Mouse (Mus musculus): ENCODE measurements around the gene Fkbp9. TPM values are rescaled to one million over a fixed set of nuclear protein-coding genes. Genes with fewer than 3 reads are reported as not detected.

Fkbp9 gene
- total and polyA plus RNA-seq, 3 experiments, result 0.05 TPM; not detected in 2

DNA sequence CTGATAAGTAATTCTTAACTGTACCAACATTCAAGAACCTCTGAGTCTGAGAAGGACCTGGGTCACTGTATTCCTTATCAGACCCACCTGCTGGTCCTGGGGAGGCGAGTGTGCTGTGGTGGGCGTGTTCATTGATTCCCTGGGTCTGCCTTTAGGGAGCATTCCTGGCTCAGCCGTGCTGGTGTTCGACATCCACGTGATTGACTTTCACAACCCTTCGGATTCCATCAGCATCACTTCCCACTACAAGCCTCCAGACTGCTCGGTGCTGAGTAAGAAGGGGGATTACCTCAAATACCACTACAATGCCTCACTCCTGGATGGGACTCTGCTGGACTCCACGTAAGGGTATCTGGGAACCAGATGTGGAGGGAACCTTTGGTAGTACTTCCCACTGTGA is 36.7 kb downstream of the Fkbp9 start:
- TF ChIP-seq TAL1 (conservative IDR thresholded peaks at IDR 0.05; ENCODE audit: low read depth, low read length), result no peak
- TF ChIP-seq GATA1 (IDR thresholded peaks at IDR 0.05; ENCODE audit: borderline replicate concordance, low read length), result no peak
- TF ChIP-seq POLR2AphosphoS5 (IDR thresholded peaks at IDR 0.05; ENCODE audit: insufficient replicate concordance, low read depth, low read length), result no peak
- TF ChIP-seq GATA2 (IDR thresholded peaks at IDR 0.05; ENCODE audit: borderline replicate concordance, low read depth, low read length), result no peak
- no peak for TF ChIP-seq CTCF (IDR thresholded peaks at IDR 0.05; ENCODE audit: low read depth, low read length)
- DNase-seq (ENCODE audit: low spot score) (no peak), ATAC-seq (ENCODE audit: extremely low read depth, insufficient number of reproducible peaks, low FRiP score, poor library complexity, severe bottlenecking) (no peak)
- no peaks in the 10 kb centered on the region for H3K9me3 ChIP-seq (replicated peaks)
- H3K4me3 ChIP-seq (ENCODE audit: low read depth, low read length), result no peak overlapping the region
- H3K4me1 ChIP-seq (ENCODE audit: insufficient read depth, low read depth, low read length), result peaks cover 19% of the 10 kb centered on the region
- no peaks in the 10 kb centered on the region for H3K36me3 ChIP-seq (replicated peaks)
- peaks cover 25% of the 10 kb centered on the region for H3K27me3 ChIP-seq (ENCODE audit: insufficient read depth, low read length)

GRCm38 (mm10) chr6:56870027-56870426 is 38.2 kb downstream of the Fkbp9 start:
- DNase-seq (ENCODE audit: low spot score) (peak; percentile 5), ATAC-seq (ENCODE audit: extremely low read depth, insufficient number of reproducible peaks, low FRiP score, poor library complexity, severe bottlenecking) (peak; percentile 71)
- Histone ChIP-seq H3K4me3 (ENCODE audit: low read depth, low read length) (no peak overlapping the region), H3K9me3 (replicated peaks) (no peaks in the 10 kb centered on the region), H3K27me3 (ENCODE audit: insufficient read depth, low read length) (peaks cover 23% of the 10 kb centered on the region), H3K36me3 (replicated peaks) (no peaks in the 10 kb centered on the region), H3K4me1 (ENCODE audit: insufficient read depth, low read depth, low read length) (peaks cover 19% of the 10 kb centered on the region)
- TF ChIP-seq GATA1 (IDR thresholded peaks at IDR 0.05; ENCODE audit: borderline replicate concordance, low read length) (no peak), CTCF (IDR thresholded peaks at IDR 0.05; ENCODE audit: low read depth, low read length) (no peak), TAL1 (conservative IDR thresholded peaks at IDR 0.05; ENCODE audit: low read depth, low read length) (no peak), POLR2AphosphoS5 (IDR thresholded peaks at IDR 0.05; ENCODE audit: insufficient replicate concordance, low read depth, low read length) (no peak), GATA2 (IDR thresholded peaks at IDR 0.05; ENCODE audit: borderline replicate concordance, low read depth, low read length) (no peak)

DNA sequence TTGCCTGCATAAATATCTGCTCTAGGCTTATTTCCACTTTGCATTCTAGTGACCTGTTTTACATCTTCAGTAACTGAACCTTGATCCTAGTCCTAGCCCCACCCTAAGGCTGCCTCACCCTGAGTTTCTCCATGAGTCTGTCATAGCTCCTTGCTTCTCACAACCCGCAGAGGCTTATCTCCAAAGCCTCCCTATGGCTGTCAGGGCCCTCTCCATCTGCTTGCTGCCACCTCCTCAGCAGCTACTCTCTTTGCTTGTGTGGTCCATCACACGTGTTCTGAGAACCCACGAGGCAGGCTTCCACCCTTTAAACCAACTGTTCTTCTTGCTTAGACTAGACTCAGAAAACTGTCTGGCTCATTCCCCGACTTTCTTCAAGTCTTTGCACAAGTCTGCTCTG is 45.0 kb downstream of the Fkbp9 start:
- H3K4me3 ChIP-seq (ENCODE audit: low read depth, low read length), result no peak overlapping the region
- ATAC-seq (ENCODE audit: extremely low read depth, insufficient number of reproducible peaks, low FRiP score, poor library complexity, severe bottlenecking), result no peak
- no peak for TF ChIP-seq CTCF (IDR thresholded peaks at IDR 0.05; ENCODE audit: low read depth, low read length)
- H3K27me3 ChIP-seq (ENCODE audit: insufficient read depth, low read length), result peaks cover 7% of the 10 kb centered on the region; the same call in 1 of the 2 replicates
- DNase-seq (ENCODE audit: low spot score), result no peak
- no peaks in the 10 kb centered on the region for H3K9me3 ChIP-seq (replicated peaks)
- H3K4me1 ChIP-seq (ENCODE audit: insufficient read depth, low read depth, low read length), result peaks cover 18% of the 10 kb centered on the region
- H3K36me3 ChIP-seq (replicated peaks), result peaks cover 25% of the 10 kb centered on the region

- H3K4me1 ChIP-seq (ENCODE audit: insufficient read depth, low read depth, low read length), result peaks cover 18% of the 10 kb centered on the region
- H3K36me3 ChIP-seq (replicated peaks), result peaks cover 36% of the 10 kb centered on the region
- ATAC-seq (ENCODE audit: extremely low read depth, insufficient number of reproducible peaks, low FRiP score, poor library complexity, severe bottlenecking), result no peak
- DNase-seq (ENCODE audit: low spot score), result no peak
- H3K9me3 ChIP-seq (replicated peaks), result no peaks in the 10 kb centered on the region
- H3K27me3 ChIP-seq (ENCODE audit: insufficient read depth, low read length), result peaks cover 4% of the 10 kb centered on the region; the same call in 1 of the 2 replicates
- TF ChIP-seq GATA1 (IDR thresholded peaks at IDR 0.05; ENCODE audit: borderline replicate concordance, low read length) (no peak), CTCF (IDR thresholded peaks at IDR 0.05; ENCODE audit: low read depth, low read length) (0 out of 2 replicates have a peak, but pooled peaks have one; percentile 14), TAL1 (conservative IDR thresholded peaks at IDR 0.05; ENCODE audit: low read depth, low read length) (no peak), POLR2AphosphoS5 (IDR thresholded peaks at IDR 0.05; ENCODE audit: insufficient replicate concordance, low read depth, low read length) (peak; percentile 59; the same call in 1 of the 2 replicates), GATA2 (IDR thresholded peaks at IDR 0.05; ENCODE audit: borderline replicate concordance, low read depth, low read length) (no peak)
- H3K4me3 ChIP-seq (ENCODE audit: low read depth, low read length), result no peak overlapping the region
These were observed 46.1 kb downstream of the Fkbp9 start for GRCm38 (mm10) chr6:56877985-56878384.

- Histone ChIP-seq H3K4me3 (ENCODE audit: low read depth, low read length) (no peak overlapping the region), H3K27me3 (ENCODE audit: insufficient read depth, low read length) (no peaks in the 10 kb centered on the region), H3K4me1 (ENCODE audit: insufficient read depth, low read depth, low read length) (peaks cover 18% of the 10 kb centered on the region), H3K36me3 (replicated peaks) (peaks cover 50% of the 10 kb centered on the region), H3K9me3 (replicated peaks) (no peaks in the 10 kb centered on the region)
- peak; percentile 9 for DNase-seq (ENCODE audit: low spot score)
- TF ChIP-seq GATA2 (IDR thresholded peaks at IDR 0.05; ENCODE audit: borderline replicate concordance, low read depth, low read length) (no peak), GATA1 (IDR thresholded peaks at IDR 0.05; ENCODE audit: borderline replicate concordance, low read length) (no peak), POLR2AphosphoS5 (IDR thresholded peaks at IDR 0.05; ENCODE audit: insufficient replicate concordance, low read depth, low read length) (0 out of 2 replicates have a peak, but pooled peaks have one; percentile 74), TAL1 (conservative IDR thresholded peaks at IDR 0.05; ENCODE audit: low read depth, low read length) (no peak), CTCF (IDR thresholded peaks at IDR 0.05; ENCODE audit: low read depth, low read length) (no peak)
- ATAC-seq (ENCODE audit: extremely low read depth, insufficient number of reproducible peaks, low FRiP score, poor library complexity, severe bottlenecking), result peak; percentile 85
These were observed 47.6 kb downstream of the Fkbp9 start for GRCm38 (mm10) chr6:56879352-56879955.

- Histone ChIP-seq H3K36me3 (replicated peaks) (peaks cover 86% of the 10 kb centered on the region), H3K4me1 (ENCODE audit: insufficient read depth, low read depth, low read length) (peaks cover 3% of the 10 kb centered on the region; the same call in 1 of the 2 replicates), H3K4me3 (ENCODE audit: low read depth, low read length) (no peak overlapping the region), H3K27me3 (ENCODE audit: insufficient read depth, low read length) (no peaks in the 10 kb centered on the region), H3K9me3 (replicated peaks) (no peaks in the 10 kb centered on the region)
- DNase-seq (ENCODE audit: low spot score) (no peak), ATAC-seq (ENCODE audit: extremely low read depth, insufficient number of reproducible peaks, low FRiP score, poor library complexity, severe bottlenecking) (no peak; the same call in 1 of the 2 replicates)
- TF ChIP-seq GATA2 (IDR thresholded peaks at IDR 0.05; ENCODE audit: borderline replicate concordance, low read depth, low read length), result no peak
- no peak for TF ChIP-seq CTCF (IDR thresholded peaks at IDR 0.05; ENCODE audit: low read depth, low read length)
- no peak for TF ChIP-seq GATA1 (IDR thresholded peaks at IDR 0.05; ENCODE audit: borderline replicate concordance, low read length)
- TF ChIP-seq TAL1 (conservative IDR thresholded peaks at IDR 0.05; ENCODE audit: low read depth, low read length), result no peak
- TF ChIP-seq POLR2AphosphoS5 (IDR thresholded peaks at IDR 0.05; ENCODE audit: insufficient replicate concordance, low read depth, low read length), result no peak
These were observed 56.7 kb downstream of the Fkbp9 start for GRCm38 (mm10) chr6:56888561-56888960.
